Mouse (Mus musculus): Measurements from ENCODE around the gene Sema3a.
"Not testable (repeated sequence)": the region's sequence is repeated elsewhere in the genome, so short reads cannot be mapped to it uniquely, and the experiment has no call there.

The Sema3a gene

GRCm38 (mm10) chr5:13579123-13579522 is 453.9 kb downstream of the Sema3a start:
- no peak for DNase-seq

DNA sequence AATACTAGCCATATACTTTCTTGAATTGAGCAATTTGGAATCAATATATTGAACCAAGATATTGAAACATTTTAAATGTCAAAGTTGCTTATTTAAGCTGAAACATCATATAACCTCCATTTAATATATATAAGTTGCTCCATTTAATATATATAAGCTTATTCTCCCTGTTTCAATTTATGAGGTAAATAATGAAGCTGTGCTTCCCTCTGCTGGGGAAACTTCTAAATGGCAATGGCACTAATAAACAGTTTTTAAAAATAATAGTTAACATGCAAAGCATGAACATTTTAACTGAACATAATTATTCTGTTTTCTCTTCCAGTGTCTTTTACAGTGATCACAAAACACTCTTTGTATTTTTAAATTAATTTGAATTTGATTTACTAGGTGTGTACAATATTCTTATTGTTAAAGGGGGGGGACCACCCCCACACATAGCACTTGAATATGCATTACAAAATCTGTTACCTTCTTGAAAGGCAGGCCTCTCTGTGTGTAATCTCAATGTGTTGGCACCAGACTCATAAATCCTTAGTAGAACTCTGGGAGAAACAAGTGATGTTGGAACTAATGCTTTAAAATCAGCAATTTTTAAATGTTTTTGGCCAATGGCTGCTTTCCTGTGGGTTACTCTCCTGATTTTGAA is 460.5 kb downstream of the Sema3a start:
- no peak for DNase-seq

- no peak for DNase-seq
These were observed 469.2 kb downstream of the Sema3a start for GRCm38 (mm10) chr5:13594422-13594821.

GRCm38 (mm10) chr5:13611631-13612030 is 486.4 kb downstream of the Sema3a start:
- no peak for DNase-seq

- DNase-seq, result no peak
These were observed 486.9 kb downstream of the Sema3a start for GRCm38 (mm10) chr5:13612088-13612487.

DNA sequence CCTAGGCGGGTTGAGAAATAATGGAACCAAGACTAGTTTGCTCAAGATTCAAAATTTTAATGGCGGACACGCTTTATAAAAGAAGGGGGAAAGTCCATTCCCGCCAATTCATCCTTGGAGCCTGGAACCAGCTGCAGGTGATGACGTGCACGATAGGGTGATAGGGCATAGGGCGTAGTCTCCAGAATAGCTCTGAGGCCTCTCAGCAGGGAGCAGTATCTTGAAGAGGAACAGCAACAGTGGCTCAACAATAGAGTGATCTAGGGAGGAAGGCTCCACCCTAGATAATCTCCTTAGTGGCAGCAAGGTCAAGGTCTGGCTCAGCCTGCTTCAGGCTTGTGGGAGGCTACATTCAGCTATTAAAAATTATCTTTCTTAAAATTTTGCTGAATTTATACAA is 489.4 kb downstream of the Sema3a start:
- not testable (repeated sequence) for DNase-seq

DNA sequence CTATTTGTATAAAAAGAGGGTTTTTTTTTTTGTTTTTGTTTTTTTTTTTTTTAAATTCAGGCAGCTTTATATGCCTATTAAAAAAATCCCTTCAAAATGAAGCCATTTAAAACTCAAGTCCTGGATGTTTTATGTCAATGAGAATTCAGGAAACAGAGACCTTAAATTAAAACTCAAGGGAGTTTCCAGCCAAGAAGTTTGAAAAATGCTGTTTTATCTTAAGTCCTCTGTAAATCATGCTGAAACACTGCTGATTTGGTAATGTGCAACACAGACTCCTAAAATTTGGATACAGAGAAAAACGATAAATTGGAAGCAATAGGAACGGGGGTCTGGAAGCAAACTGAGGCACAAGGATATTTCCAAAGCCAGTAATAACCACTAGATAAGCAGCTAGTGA is 490.7 kb downstream of the Sema3a start:
- DNase-seq, result no peak

DNA sequence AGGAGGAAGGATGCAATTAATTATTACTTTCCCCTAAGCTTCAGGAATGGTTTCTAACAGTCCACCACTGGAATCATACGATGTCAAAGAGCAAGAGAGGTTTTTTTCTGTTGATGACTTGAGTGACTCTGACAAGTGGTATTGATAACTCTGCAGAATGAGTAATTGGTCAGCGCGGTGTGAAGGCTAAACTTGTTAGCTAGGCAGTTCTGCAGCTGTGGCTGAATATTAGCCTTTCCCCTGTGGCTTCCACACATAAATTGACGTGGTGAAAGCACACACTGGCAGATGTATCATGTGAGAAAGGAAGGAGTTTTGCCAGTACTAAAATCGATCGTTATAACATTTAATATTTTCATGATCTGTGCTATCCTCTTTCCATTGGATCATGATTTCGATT is 497.4 kb downstream of the Sema3a start:
- DNase-seq, result no peak

GRCm38 (mm10) chr5:13624754-13625153 is 499.5 kb downstream of the Sema3a start:
- no peak for DNase-seq

- no peak for DNase-seq
These were observed 500.9 kb downstream of the Sema3a start for GRCm38 (mm10) chr5:13626093-13626492.

DNA sequence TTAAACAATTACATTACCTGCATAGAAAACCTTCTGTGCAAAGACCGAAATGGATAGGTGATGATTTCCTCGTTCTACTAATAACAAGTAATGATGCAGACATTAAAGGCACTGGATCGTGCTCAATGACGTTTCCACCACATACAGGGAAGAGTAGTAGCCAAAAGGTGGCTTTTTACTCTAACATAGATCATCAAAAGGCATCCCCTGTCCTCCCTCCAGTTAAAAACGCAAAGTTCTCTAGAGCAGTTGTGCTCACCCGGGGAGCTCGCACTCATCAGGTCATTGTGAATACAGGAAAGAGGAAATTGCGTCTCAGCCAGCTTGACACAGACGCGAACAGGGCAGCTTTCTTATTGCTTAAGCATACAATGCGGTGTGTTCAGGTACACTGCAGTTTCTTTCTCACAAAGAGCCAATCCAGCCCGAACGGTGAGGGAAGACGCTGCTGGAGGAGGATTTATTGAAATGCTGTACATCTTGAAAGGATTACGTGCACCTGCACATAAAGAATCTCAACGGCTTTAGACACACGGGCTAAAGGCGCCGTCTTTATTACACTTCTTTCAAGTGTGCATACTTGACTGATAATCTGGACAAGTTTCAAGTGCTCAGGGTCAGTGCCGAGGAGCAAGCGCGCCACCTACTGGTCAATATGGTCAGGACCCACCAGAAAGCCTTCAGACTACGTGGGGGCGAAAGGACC is 503.5 kb downstream of the Sema3a start:
- DNase-seq, result peak; percentile 76

GRCm38 (mm10) chr5:13629916-13630315 is 504.7 kb downstream of the Sema3a start:
- no peak for DNase-seq

GRCm38 (mm10) chr5:13630692-13631091 is 505.5 kb downstream of the Sema3a start:
- DNase-seq, result no peak

DNA sequence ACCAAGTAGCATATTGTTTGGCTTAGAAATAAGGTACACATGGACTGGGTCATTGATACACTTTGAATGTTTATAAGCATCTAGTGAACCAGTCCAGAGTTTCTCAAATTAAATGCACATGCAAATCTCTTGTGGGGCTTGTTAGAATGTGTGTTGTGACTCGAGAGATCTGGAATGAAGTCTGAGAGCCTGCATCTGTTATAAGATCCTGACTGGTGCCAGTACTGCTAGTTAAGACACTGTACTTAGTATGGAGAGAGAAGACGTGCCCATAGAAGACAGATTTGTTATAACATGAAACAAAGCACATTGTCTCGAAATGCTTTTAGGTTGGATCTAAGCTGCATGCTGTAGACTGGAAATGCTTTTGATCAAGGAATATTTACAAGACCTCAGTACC is 511.0 kb downstream of the Sema3a start:
- no peak for DNase-seq
